Mouse (Mus musculus): ENCODE results near the gene Gucd1. TPM values are rescaled to one million over a fixed set of nuclear protein-coding genes. Genes with fewer than 3 reads are reported as not detected.
A peak's percentile ranks its signal among the peaks of the same experiment; 100 is the strongest.

Gucd1 gene
- polyA plus RNA-seq, 1 experiment from 2014 or later: 46.9 TPM

- Histone ChIP-seq H3K9me3 (ENCODE audit: control insufficient read depth, low read length) (no peaks in the 10 kb centered on the region), H3K4me3 (ENCODE audit: low read length) (no peak overlapping the region), H3K4me1 (ENCODE audit: control insufficient read depth, insufficient read depth, low read length) (no peaks in the 10 kb centered on the region), H3K27ac (ENCODE audit: low read depth, low read length) (no peak overlapping the region), H3K9ac (ENCODE audit: low read depth, low read length) (no peak overlapping the region), H3K27me3 (ENCODE audit: control insufficient read depth, insufficient read depth, low read length) (no peaks in the 10 kb centered on the region), H3K4me2 (replicated peaks; ENCODE audit: low read depth, low read length) (no peak overlapping the region), H3K36me3 (ENCODE audit: control insufficient read depth, insufficient read depth, low read length) (no peaks in the 10 kb centered on the region)
- 89% methylated on average over 2 of the region's 2 CpGs for WGBS
- ATAC-seq (ENCODE audit: low FRiP score, low TSS enrichment): no peak
Observed at GRCm38 (mm10) chr10:75490731-75491130, 27.0 kb downstream of the Gucd1 start.

GRCm38 (mm10) chr10:75489522-75489921, 28.2 kb downstream of the Gucd1 start:
- Histone ChIP-seq H3K36me3 (ENCODE audit: control insufficient read depth, insufficient read depth, low read length) (no peaks in the 10 kb centered on the region), H3K4me2 (replicated peaks; ENCODE audit: low read depth, low read length) (no peak overlapping the region), H3K9ac (ENCODE audit: low read depth, low read length) (no peak overlapping the region), H3K27ac (ENCODE audit: low read depth, low read length) (no peak overlapping the region), H3K9me3 (ENCODE audit: control insufficient read depth, low read length) (no peaks in the 10 kb centered on the region), H3K27me3 (ENCODE audit: control insufficient read depth, insufficient read depth, low read length) (no peaks in the 10 kb centered on the region), H3K4me1 (ENCODE audit: control insufficient read depth, insufficient read depth, low read length) (no peaks in the 10 kb centered on the region), H3K4me3 (ENCODE audit: low read length) (no peak overlapping the region)
- 77% methylated on average over 2 of the region's 2 CpGs for WGBS
- ATAC-seq (ENCODE audit: low FRiP score, low TSS enrichment): no peak

- Histone ChIP-seq H3K4me3 (ENCODE audit: low read length) (no peak overlapping the region), H3K4me1 (ENCODE audit: control insufficient read depth, insufficient read depth, low read length) (no peaks in the 10 kb centered on the region), H3K36me3 (ENCODE audit: control insufficient read depth, insufficient read depth, low read length) (no peaks in the 10 kb centered on the region), H3K27me3 (ENCODE audit: control insufficient read depth, insufficient read depth, low read length) (no peaks in the 10 kb centered on the region), H3K9me3 (ENCODE audit: control insufficient read depth, low read length) (no peaks in the 10 kb centered on the region), H3K9ac (ENCODE audit: low read depth, low read length) (no peak overlapping the region), H3K4me2 (replicated peaks; ENCODE audit: low read depth, low read length) (no peak overlapping the region), H3K27ac (ENCODE audit: low read depth, low read length) (no peak overlapping the region)
- 71% methylated on average over 3 of the region's 3 CpGs for WGBS
- ATAC-seq (ENCODE audit: low FRiP score, low TSS enrichment): no peak
Observed at GRCm38 (mm10) chr10:75487131-75487530, 30.6 kb downstream of the Gucd1 start.

GRCm38 (mm10) chr10:75486086-75486979, 31.4 kb downstream of the Gucd1 start:
- ATAC-seq (ENCODE audit: low FRiP score, low TSS enrichment): peak; percentile 76
- Histone ChIP-seq H3K9ac (ENCODE audit: low read depth, low read length) (no peak overlapping the region), H3K4me2 (replicated peaks; ENCODE audit: low read depth, low read length) (no peak overlapping the region), H3K36me3 (ENCODE audit: control insufficient read depth, insufficient read depth, low read length) (no peaks in the 10 kb centered on the region), H3K9me3 (ENCODE audit: control insufficient read depth, low read length) (no peaks in the 10 kb centered on the region), H3K4me3 (ENCODE audit: low read length) (no peak overlapping the region), H3K4me1 (ENCODE audit: control insufficient read depth, insufficient read depth, low read length) (no peaks in the 10 kb centered on the region), H3K27ac (ENCODE audit: low read depth, low read length) (no peak overlapping the region), H3K27me3 (ENCODE audit: control insufficient read depth, insufficient read depth, low read length) (no peaks in the 10 kb centered on the region)
- 33% methylated on average over 9 of the region's 9 CpGs for WGBS

- whole genome bisulfite sequencing: 60% methylated on average over 6 of the region's 6 CpGs
- Histone ChIP-seq H3K4me1 (ENCODE audit: control insufficient read depth, insufficient read depth, low read length) (no peaks in the 10 kb centered on the region), H3K27me3 (ENCODE audit: control insufficient read depth, insufficient read depth, low read length) (no peaks in the 10 kb centered on the region), H3K4me3 (ENCODE audit: low read length) (no peak overlapping the region), H3K4me2 (replicated peaks; ENCODE audit: low read depth, low read length) (no peak overlapping the region), H3K36me3 (ENCODE audit: control insufficient read depth, insufficient read depth, low read length) (no peaks in the 10 kb centered on the region), H3K9ac (ENCODE audit: low read depth, low read length) (no peak overlapping the region), H3K27ac (ENCODE audit: low read depth, low read length) (no peak overlapping the region), H3K9me3 (ENCODE audit: control insufficient read depth, low read length) (no peaks in the 10 kb centered on the region)
- no peak for ATAC-seq (ENCODE audit: low FRiP score, low TSS enrichment)
Observed at GRCm38 (mm10) chr10:75484767-75485166, 33.0 kb downstream of the Gucd1 start.

GRCm38 (mm10) chr10:75484066-75484465, 33.7 kb downstream of the Gucd1 start:
- H3K36me3 ChIP-seq (ENCODE audit: control insufficient read depth, insufficient read depth, low read length): no peaks in the 10 kb centered on the region
- H3K4me2 ChIP-seq (replicated peaks; ENCODE audit: low read depth, low read length): no peak overlapping the region
- no peak overlapping the region for H3K27ac ChIP-seq (ENCODE audit: low read depth, low read length)
- H3K4me3 ChIP-seq (ENCODE audit: low read length): no peak overlapping the region
- no peaks in the 10 kb centered on the region for H3K4me1 ChIP-seq (ENCODE audit: control insufficient read depth, insufficient read depth, low read length)
- ATAC-seq (ENCODE audit: low FRiP score, low TSS enrichment): no peak
- H3K9ac ChIP-seq (ENCODE audit: low read depth, low read length): no peak overlapping the region
- no peaks in the 10 kb centered on the region for H3K9me3 ChIP-seq (ENCODE audit: control insufficient read depth, low read length)
- 93% methylated on average over 6 of the region's 6 CpGs for WGBS
- no peaks in the 10 kb centered on the region for H3K27me3 ChIP-seq (ENCODE audit: control insufficient read depth, insufficient read depth, low read length)

GRCm38 (mm10) chr10:75482919-75483483, 34.8 kb downstream of the Gucd1 start:
- ATAC-seq (ENCODE audit: low FRiP score, low TSS enrichment): no peak
- no peak overlapping the region for H3K27ac ChIP-seq (ENCODE audit: low read depth, low read length)
- no peaks in the 10 kb centered on the region for H3K27me3 ChIP-seq (ENCODE audit: control insufficient read depth, insufficient read depth, low read length)
- H3K4me2 ChIP-seq (replicated peaks; ENCODE audit: low read depth, low read length): no peak overlapping the region
- H3K4me3 ChIP-seq (ENCODE audit: low read length): no peak overlapping the region
- H3K4me1 ChIP-seq (ENCODE audit: control insufficient read depth, insufficient read depth, low read length): no peaks in the 10 kb centered on the region
- H3K36me3 ChIP-seq (ENCODE audit: control insufficient read depth, insufficient read depth, low read length): no peaks in the 10 kb centered on the region
- H3K9me3 ChIP-seq (ENCODE audit: control insufficient read depth, low read length): no peaks in the 10 kb centered on the region
- H3K9ac ChIP-seq (ENCODE audit: low read depth, low read length): no peak overlapping the region
- 87% methylated on average over 11 of the region's 11 CpGs for WGBS

- Histone ChIP-seq H3K9me3 (ENCODE audit: control insufficient read depth, low read length) (no peaks in the 10 kb centered on the region), H3K27ac (ENCODE audit: low read depth, low read length) (no peak overlapping the region), H3K4me2 (replicated peaks; ENCODE audit: low read depth, low read length) (no peak overlapping the region), H3K4me3 (ENCODE audit: low read length) (no peak overlapping the region), H3K9ac (ENCODE audit: low read depth, low read length) (no peak overlapping the region), H3K27me3 (ENCODE audit: control insufficient read depth, insufficient read depth, low read length) (no peaks in the 10 kb centered on the region), H3K36me3 (ENCODE audit: control insufficient read depth, insufficient read depth, low read length) (no peaks in the 10 kb centered on the region), H3K4me1 (ENCODE audit: control insufficient read depth, insufficient read depth, low read length) (no peaks in the 10 kb centered on the region)
- 69% methylated on average over 5 of the region's 5 CpGs for WGBS
- ATAC-seq (ENCODE audit: low FRiP score, low TSS enrichment): no peak
Observed at GRCm38 (mm10) chr10:75482271-75482670, 35.5 kb downstream of the Gucd1 start.

- no peak for ATAC-seq (ENCODE audit: low FRiP score, low TSS enrichment)
- Histone ChIP-seq H3K36me3 (ENCODE audit: control insufficient read depth, insufficient read depth, low read length) (no peaks in the 10 kb centered on the region), H3K9ac (ENCODE audit: low read depth, low read length) (no peak overlapping the region), H3K4me1 (ENCODE audit: control insufficient read depth, insufficient read depth, low read length) (no peaks in the 10 kb centered on the region; the same call in 1 of the 2 replicates), H3K4me2 (replicated peaks; ENCODE audit: low read depth, low read length) (no peak overlapping the region), H3K27me3 (ENCODE audit: control insufficient read depth, insufficient read depth, low read length) (no peaks in the 10 kb centered on the region), H3K27ac (ENCODE audit: low read depth, low read length) (no peak overlapping the region), H3K4me3 (ENCODE audit: low read length) (no peak overlapping the region), H3K9me3 (ENCODE audit: control insufficient read depth, low read length) (no peaks in the 10 kb centered on the region)
- WGBS: 80% methylated on average over 4 of the region's 4 CpGs
Observed at GRCm38 (mm10) chr10:75481703-75482102, 36.1 kb downstream of the Gucd1 start.

Measured in kidney, embryonic 14.5 days (tissue).